Mouse (Mus musculus) G1E (cell line): Measurements from ENCODE around the gene Scai.

Source experiments
- GATA1 ChIP-seq: IDR thresholded peaks from 2 replicates; pipeline ENCODE4 v1.6.1; 2012; ENCODE audit warnings: borderline replicate concordance, low read length, inconsistent platforms, mixed read lengths
- POLR2AphosphoS5 ChIP-seq: IDR thresholded peaks from 2 replicates; pipeline ENCODE4 v1.6.1; 2012; ENCODE audit warnings: low read depth, low read length, inconsistent platforms; ENCODE audit not compliant: insufficient replicate concordance

GRCm38 (mm10) chr2:39140586-39141455, 49.7 kb downstream of the Scai start:
- TF ChIP-seq POLR2AphosphoS5 = no peak
- TF ChIP-seq GATA1 = no peak
